Mouse (Mus musculus): ENCODE measurements around the gene Kif24. TPM values are rescaled to one million over a fixed set of nuclear protein-coding genes. Genes with fewer than 3 reads are reported as not detected.

Gene Kif24
- polyA plus RNA-seq, 1 experiment, result 0.39 TPM

DNA sequence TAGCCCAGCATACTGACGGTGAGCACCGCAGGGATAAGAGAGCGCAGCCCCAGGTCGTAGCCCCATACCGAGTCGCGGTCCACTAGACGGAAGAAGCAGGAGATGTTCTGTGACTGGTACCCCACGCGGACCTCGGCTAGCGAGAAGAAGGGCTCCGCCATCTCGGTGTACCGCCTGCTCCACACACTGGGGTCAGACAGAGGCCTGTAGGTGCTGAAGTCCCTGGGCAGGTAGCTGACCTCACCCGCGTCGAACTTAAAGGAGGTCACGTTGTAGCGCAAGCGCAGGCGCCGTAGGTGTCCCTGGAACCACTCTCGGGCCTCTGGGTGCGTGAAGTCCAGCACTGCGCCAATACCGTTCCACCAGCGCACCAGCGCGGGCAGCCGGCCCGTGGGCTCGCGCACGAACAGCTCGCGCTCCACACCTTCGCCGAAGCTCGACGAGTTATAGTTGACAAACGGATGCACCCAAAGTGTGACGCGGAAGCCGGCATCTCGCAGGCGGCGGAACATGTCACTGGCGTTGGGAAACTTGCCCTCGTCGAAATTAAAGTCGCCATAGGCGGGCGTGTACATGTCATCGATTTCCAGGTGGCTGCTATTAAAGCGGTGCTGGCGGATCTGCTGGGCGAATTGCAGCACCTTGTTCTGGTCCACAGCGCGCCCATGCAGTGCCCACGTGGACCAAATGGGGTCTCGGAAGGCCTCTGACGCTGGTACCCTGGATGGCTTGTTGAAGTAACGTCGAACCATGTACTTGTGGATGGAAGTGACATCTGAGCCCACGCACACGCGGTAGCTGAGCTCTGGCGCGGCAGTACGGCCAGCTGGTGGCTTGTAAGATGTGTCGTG is 33.5 kb upstream of the Kif24 start:
- H3K4me3 ChIP-seq (replicated peaks; ENCODE audit: insufficient read depth, low read depth, low read length), result peak overlapping the region; percentile 20

DNA sequence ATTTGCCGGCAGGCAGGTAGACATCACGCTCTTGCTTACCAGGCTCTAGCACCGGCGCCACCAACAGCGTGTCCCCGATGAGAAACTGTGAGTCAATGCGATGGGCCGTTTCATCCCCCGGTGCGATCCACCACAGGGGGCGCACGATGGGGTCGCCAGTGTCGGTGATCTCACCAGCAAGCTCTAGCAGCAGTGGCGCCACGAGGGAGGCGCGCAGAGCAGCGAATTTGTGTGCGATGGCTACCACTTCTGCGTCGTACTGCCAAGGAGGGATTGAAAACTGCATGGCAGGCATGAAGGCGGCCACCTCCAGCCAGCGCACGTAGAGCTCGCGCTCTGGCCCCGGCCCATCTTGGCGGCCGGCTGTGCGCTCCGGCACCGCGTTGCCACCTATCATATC is 32.9 kb upstream of the Kif24 start:
- no peaks in the 10 kb centered on the region for H3K4me1 ChIP-seq (ENCODE audit: control insufficient read depth, insufficient read depth, low read length)
- no peak for DNase-seq
- TF ChIP-seq POLR2A (IDR thresholded peaks at IDR 0.05; ENCODE audit: borderline replicate concordance, insufficient read depth, low read length), result no peak
- TF ChIP-seq CTCF (IDR thresholded peaks at IDR 0.05; ENCODE audit: borderline replicate concordance, insufficient read depth, low read depth, low read length), result no peak
- H3K4me3 ChIP-seq (replicated peaks; ENCODE audit: insufficient read depth, low read depth, low read length), result peak overlapping the region; percentile 20
- no peak overlapping the region for H3K27ac ChIP-seq (ENCODE audit: insufficient read depth, low read length)
- H3K27me3 ChIP-seq (ENCODE audit: control insufficient read depth, insufficient read depth, low read length), result no peaks in the 10 kb centered on the region
- 16% methylated on average over 34 of the region's 34 CpGs for WGBS

More for the DNA sequence above, 33.5 kb upstream of the Kif24 start:
- 35% methylated on average over 72 of the region's 72 CpGs for WGBS
- no peak for TF ChIP-seq POLR2A (IDR thresholded peaks at IDR 0.05; ENCODE audit: borderline replicate concordance, insufficient read depth, low read length)
- TF ChIP-seq CTCF (IDR thresholded peaks at IDR 0.05; ENCODE audit: borderline replicate concordance, insufficient read depth, low read depth, low read length), result no peak
- Histone ChIP-seq H3K27ac (ENCODE audit: insufficient read depth, low read length) (no peak overlapping the region), H3K4me1 (ENCODE audit: control insufficient read depth, insufficient read depth, low read length) (no peaks in the 10 kb centered on the region), H3K27me3 (ENCODE audit: control insufficient read depth, insufficient read depth, low read length) (no peaks in the 10 kb centered on the region)
- no peak for DNase-seq

DNA sequence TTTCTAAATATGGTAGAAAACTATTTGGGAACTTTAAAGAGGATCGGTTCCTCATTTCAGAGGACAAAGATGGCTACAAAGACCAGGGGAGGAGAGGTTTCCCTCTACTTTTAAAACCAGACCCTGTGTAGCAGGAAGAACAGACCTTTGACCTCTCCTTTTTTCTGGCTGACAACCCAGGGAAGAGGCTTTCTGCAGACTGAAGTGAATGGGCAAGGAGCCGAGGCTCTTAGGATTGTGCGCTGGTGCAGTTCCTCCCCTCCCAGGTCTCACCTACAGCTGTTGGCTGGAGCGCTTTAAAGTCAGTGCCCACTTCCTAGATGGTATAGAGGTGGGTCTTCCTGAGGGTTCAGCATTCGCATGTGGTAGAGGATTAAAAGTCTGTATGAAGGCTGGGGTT is 32.4 kb upstream of the Kif24 start:
- WGBS, result 88% methylated on average over 5 of the region's 5 CpGs
- Histone ChIP-seq H3K4me3 (replicated peaks; ENCODE audit: insufficient read depth, low read depth, low read length) (no peak overlapping the region), H3K27me3 (ENCODE audit: control insufficient read depth, insufficient read depth, low read length) (no peaks in the 10 kb centered on the region), H3K4me1 (ENCODE audit: control insufficient read depth, insufficient read depth, low read length) (no peaks in the 10 kb centered on the region), H3K27ac (ENCODE audit: insufficient read depth, low read length) (no peak overlapping the region)
- DNase-seq, result no peak
- no peak for TF ChIP-seq POLR2A (IDR thresholded peaks at IDR 0.05; ENCODE audit: borderline replicate concordance, insufficient read depth, low read length)
- no peak for TF ChIP-seq CTCF (IDR thresholded peaks at IDR 0.05; ENCODE audit: borderline replicate concordance, insufficient read depth, low read depth, low read length)

DNA sequence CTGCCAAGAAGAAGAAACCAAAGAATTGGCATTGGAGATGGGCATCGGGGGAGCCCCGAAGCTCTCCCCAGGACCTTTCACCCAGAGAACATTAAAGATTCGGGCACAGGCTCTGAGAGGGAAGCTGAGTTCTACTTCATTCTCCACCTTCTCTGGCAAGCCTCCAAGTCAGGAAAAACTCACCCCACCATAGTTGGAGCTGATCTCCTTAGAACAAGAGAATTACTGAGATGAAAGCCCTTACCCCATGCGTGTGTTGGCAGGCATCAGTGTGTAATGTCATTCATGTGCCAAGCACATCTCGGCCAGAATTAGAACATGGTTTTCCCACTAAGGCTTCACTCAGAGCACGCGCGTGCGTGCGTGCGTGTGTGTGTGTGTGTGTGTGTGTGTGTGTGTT is 31.2 kb upstream of the Kif24 start:
- TF ChIP-seq CTCF (IDR thresholded peaks at IDR 0.05; ENCODE audit: borderline replicate concordance, insufficient read depth, low read depth, low read length) (no peak), POLR2A (IDR thresholded peaks at IDR 0.05; ENCODE audit: borderline replicate concordance, insufficient read depth, low read length) (no peak)
- no peak overlapping the region for H3K27ac ChIP-seq (ENCODE audit: insufficient read depth, low read length)
- H3K4me3 ChIP-seq (replicated peaks; ENCODE audit: insufficient read depth, low read depth, low read length), result no peak overlapping the region
- peak in 1 of 2 experiments; percentile 32 for DNase-seq
- WGBS, result 27% methylated on average over 11 of the region's 11 CpGs
- H3K4me1 ChIP-seq (ENCODE audit: control insufficient read depth, insufficient read depth, low read length), result no peaks in the 10 kb centered on the region
- H3K27me3 ChIP-seq (ENCODE audit: control insufficient read depth, insufficient read depth, low read length), result no peaks in the 10 kb centered on the region

DNA sequence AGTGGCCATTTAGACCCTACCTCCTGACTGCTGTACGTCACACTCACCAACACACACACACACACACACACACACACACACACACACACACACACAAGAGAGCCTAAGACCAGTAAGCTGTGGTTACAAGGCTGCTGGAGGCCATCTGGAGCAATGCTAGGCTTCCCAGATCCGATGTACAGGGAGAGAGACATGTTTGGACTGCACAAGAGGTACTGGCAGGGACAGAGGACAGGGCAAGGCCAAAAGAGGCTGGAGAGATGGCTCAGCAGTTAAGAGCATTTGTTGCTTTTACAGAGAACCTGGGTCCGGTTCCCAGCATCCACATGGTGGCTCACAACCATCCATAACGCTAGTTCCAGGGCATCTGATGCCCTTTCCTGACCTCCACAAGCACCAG is 30.4 kb upstream of the Kif24 start:
- no peak for TF ChIP-seq POLR2A (IDR thresholded peaks at IDR 0.05; ENCODE audit: borderline replicate concordance, insufficient read depth, low read length)
- TF ChIP-seq CTCF (IDR thresholded peaks at IDR 0.05; ENCODE audit: borderline replicate concordance, insufficient read depth, low read depth, low read length), result no peak
- no peak overlapping the region for H3K27ac ChIP-seq (ENCODE audit: insufficient read depth, low read length)
- no peak for DNase-seq
- H3K4me1 ChIP-seq (ENCODE audit: control insufficient read depth, insufficient read depth, low read length), result no peaks in the 10 kb centered on the region
- WGBS, result 78% methylated on average over 4 of the region's 4 CpGs
- no peaks in the 10 kb centered on the region for H3K27me3 ChIP-seq (ENCODE audit: control insufficient read depth, insufficient read depth, low read length)
- no peak overlapping the region for H3K4me3 ChIP-seq (replicated peaks; ENCODE audit: insufficient read depth, low read depth, low read length)

DNA sequence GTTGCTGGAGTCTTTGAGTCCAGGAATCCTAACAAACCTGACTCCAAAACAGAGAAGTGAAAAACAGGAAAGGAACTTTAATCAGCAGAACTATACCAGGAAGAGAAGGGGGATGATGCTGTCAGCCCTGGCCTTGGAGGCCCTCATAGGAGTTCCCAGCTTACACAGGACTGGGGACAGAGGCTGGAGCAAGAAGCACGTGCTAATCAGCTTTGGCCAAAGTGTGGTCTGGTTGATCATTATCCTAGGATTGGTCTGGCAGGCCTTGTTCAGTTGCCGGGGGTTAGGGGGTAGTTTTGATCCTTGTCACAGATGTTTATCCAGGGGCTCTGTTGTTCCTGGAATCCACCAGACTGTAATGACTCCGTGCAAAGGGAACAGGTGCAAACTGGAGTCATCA is 29.7 kb upstream of the Kif24 start:
- Histone ChIP-seq H3K27me3 (ENCODE audit: control insufficient read depth, insufficient read depth, low read length) (no peaks in the 10 kb centered on the region), H3K4me3 (replicated peaks; ENCODE audit: insufficient read depth, low read depth, low read length) (no peak overlapping the region), H3K27ac (ENCODE audit: insufficient read depth, low read length) (no peak overlapping the region), H3K4me1 (ENCODE audit: control insufficient read depth, insufficient read depth, low read length) (no peaks in the 10 kb centered on the region)
- TF ChIP-seq CTCF (IDR thresholded peaks at IDR 0.05; ENCODE audit: borderline replicate concordance, insufficient read depth, low read depth, low read length) (no peak), POLR2A (IDR thresholded peaks at IDR 0.05; ENCODE audit: borderline replicate concordance, insufficient read depth, low read length) (no peak)
- 56% methylated on average over 3 of the region's 3 CpGs for WGBS
- DNase-seq, result no peak

DNA sequence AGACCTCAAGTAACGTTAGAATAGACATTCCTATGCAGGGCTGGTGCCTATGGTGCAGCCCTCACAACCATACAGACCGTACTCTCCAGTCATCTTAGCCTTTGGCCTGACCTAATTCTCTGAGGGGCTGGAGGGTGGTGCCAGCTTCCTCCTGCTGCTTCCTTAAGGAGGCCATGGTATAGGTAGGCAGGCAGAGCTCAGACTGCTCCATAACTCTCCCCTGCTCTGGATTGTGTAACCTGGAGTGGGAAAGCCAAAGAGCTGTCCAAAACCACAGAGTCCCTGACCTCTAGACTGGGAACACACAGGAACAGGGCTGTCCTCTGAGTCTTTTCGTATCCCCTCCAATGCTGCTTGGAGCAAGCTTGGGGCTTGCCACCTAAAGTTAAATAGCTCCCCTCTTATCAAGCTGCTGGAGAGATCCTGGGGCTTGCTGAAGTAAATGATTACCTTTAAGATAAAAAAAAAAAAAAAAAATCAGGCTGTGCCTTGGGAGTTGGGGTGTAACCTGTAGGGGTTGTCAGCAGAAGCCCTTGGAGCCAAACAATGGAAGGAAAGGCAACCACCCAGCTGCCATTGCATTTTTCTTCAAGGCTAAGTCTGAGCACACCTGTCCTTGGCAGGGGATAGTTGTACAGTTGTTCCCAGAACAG is 28.9 kb upstream of the Kif24 start:
- Histone ChIP-seq H3K27me3 (ENCODE audit: control insufficient read depth, insufficient read depth, low read length) (no peaks in the 10 kb centered on the region), H3K4me1 (ENCODE audit: control insufficient read depth, insufficient read depth, low read length) (no peaks in the 10 kb centered on the region), H3K4me3 (replicated peaks; ENCODE audit: insufficient read depth, low read depth, low read length) (no peak overlapping the region), H3K27ac (ENCODE audit: insufficient read depth, low read length) (no peak overlapping the region)
- no peak for DNase-seq
- TF ChIP-seq POLR2A (IDR thresholded peaks at IDR 0.05; ENCODE audit: borderline replicate concordance, insufficient read depth, low read length) (no peak), CTCF (IDR thresholded peaks at IDR 0.05; ENCODE audit: borderline replicate concordance, insufficient read depth, low read depth, low read length) (no peak)
- 80% methylated on average over 3 of the region's 3 CpGs for WGBS

DNA sequence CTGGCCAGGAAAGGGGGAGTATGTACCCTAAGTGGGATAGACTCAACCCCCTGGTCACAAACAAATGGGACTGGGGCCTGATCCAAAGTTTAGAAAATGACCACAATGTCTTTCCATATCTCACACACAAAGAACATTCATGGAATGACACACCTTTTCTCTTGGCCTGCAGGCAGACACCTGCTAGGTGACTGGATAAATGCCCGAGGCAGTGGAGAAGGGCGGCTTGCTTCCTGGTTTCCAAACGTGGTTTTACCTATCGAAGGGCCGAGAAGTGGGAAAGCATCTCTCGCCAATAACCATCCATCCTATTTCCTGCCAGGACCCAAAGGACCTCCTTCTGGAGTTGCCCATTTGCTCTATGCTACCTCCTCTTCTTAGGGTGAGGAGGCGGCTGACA is 28.3 kb upstream of the Kif24 start:
- Histone ChIP-seq H3K27ac (ENCODE audit: insufficient read depth, low read length) (no peak overlapping the region), H3K4me1 (ENCODE audit: control insufficient read depth, insufficient read depth, low read length) (no peaks in the 10 kb centered on the region), H3K27me3 (ENCODE audit: control insufficient read depth, insufficient read depth, low read length) (no peaks in the 10 kb centered on the region), H3K4me3 (replicated peaks; ENCODE audit: insufficient read depth, low read depth, low read length) (no peak overlapping the region)
- no peak for TF ChIP-seq CTCF (IDR thresholded peaks at IDR 0.05; ENCODE audit: borderline replicate concordance, insufficient read depth, low read depth, low read length)
- TF ChIP-seq POLR2A (IDR thresholded peaks at IDR 0.05; ENCODE audit: borderline replicate concordance, insufficient read depth, low read length), result no peak
- WGBS, result 20% methylated on average over 7 of the region's 7 CpGs
- no peak for DNase-seq
